Comparison of ENCODE assay signal across 33 mouse cellular contexts in the genomic region with DNA sequence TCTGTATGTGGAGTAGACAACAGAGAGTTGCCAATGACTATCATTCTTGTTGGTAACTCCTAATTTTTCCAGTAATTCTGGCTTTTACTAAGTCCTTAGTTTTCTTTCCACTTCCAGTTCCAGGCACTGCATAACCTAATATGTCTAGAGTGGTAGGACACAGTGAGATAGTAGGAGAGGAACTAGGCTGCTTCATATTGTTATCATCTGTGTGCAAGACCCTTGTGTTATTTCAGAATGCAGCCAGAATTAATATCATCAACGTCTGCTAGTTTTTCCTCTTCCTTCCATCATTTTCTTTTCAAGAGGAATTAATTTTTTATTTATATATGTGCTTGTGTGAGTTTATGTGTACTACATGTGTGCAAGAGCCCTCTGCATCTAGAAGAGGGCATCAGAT.
"Had no signal": no experiment of that assay in that cellular context is flagged by ENCODE, and none has a peak within 500 bp of the region (broad histone marks: within the 10 kb centered on the region; RNA-seq: fewer than 3 reads in every experiment).

No protein-coding gene starts in this region.

- H3K27me3 ChIP-seq: heart, embryonic 13.5 days; heart, embryonic 15.5 days; hindbrain, embryonic 12.5 days; hindbrain, embryonic 13.5 days; hindbrain, embryonic 15.5 days; intestine, embryonic 15.5 days; kidney, embryonic 15.5 days had no signal

- DNase-seq: heart, postnatal 10 days; heart, postnatal 14 days; heart, postnatal 36 days; heart, postnatal 4 days; kidney, adult 11 months; kidney, adult 18-20 months; kidney, adult 2 months; kidney, adult 8-10 months; kidney, adult 9 months; kidney, postnatal 10 days; kidney, postnatal 14 days; kidney, postnatal 25 days; kidney, postnatal 36 days; kidney, postnatal 4 days; layer of hippocampus, adult 9-11 months; layer of hippocampus, postnatal 36 days had no signal

- H3K27ac ChIP-seq: heart, embryonic 13.5 days; heart, embryonic 15.5 days; hindbrain, embryonic 10.5 days; hindbrain, embryonic 12.5 days; hindbrain, embryonic 13.5 days; hindbrain, embryonic 14.5 days; hindbrain, embryonic 15.5 days; hindbrain, postnatal 0 days; intestine, embryonic 15.5 days; kidney, embryonic 15.5 days; kidney, postnatal 0 days; layer of hippocampus, adult 2 months; left cerebral cortex, adult 2 months had no signal

- H3K4me1 ChIP-seq: heart, embryonic 13.5 days; heart, embryonic 15.5 days; hindbrain, embryonic 12.5 days; hindbrain, embryonic 15.5 days; intestine, embryonic 15.5 days; kidney, embryonic 15.5 days had no signal

- ATAC-seq: hindbrain, embryonic 16.5 days; hindbrain, postnatal 0 days; inflammation-experienced regulatory T-cells, adult 6 months; intestine, embryonic 15.5 days; intestine, embryonic 16.5 days; intestine, postnatal 0 days had no signal

- H3K9ac ChIP-seq: heart, embryonic 13.5 days; heart, embryonic 15.5 days; hindbrain, embryonic 12.5 days; hindbrain, embryonic 13.5 days; hindbrain, embryonic 14.5 days; hindbrain, embryonic 15.5 days; intestine, embryonic 15.5 days; kidney, embryonic 15.5 days had no signal

- H3K9me3 ChIP-seq: heart, embryonic 13.5 days; heart, embryonic 15.5 days; hindbrain, embryonic 10.5 days; hindbrain, embryonic 12.5 days; hindbrain, embryonic 13.5 days; hindbrain, embryonic 15.5 days; intestine, embryonic 15.5 days; kidney, embryonic 15.5 days had no signal

- H3K36me3 ChIP-seq: heart, embryonic 13.5 days; heart, embryonic 15.5 days; hindbrain, embryonic 12.5 days; hindbrain, embryonic 13.5 days; hindbrain, embryonic 15.5 days; intestine, embryonic 15.5 days; kidney, embryonic 15.5 days had no signal

- H3K4me3 ChIP-seq: heart, embryonic 13.5 days; heart, embryonic 15.5 days; hindbrain, embryonic 10.5 days; hindbrain, embryonic 12.5 days; hindbrain, embryonic 13.5 days; hindbrain, embryonic 15.5 days; intestine, embryonic 15.5 days; kidney, embryonic 15.5 days; layer of hippocampus, adult 2 months; left cerebral cortex, adult 2 months had no signal
